Mouse (Mus musculus): Measurements from ENCODE around the gene Fam241a.

Gene Fam241a

DNA sequence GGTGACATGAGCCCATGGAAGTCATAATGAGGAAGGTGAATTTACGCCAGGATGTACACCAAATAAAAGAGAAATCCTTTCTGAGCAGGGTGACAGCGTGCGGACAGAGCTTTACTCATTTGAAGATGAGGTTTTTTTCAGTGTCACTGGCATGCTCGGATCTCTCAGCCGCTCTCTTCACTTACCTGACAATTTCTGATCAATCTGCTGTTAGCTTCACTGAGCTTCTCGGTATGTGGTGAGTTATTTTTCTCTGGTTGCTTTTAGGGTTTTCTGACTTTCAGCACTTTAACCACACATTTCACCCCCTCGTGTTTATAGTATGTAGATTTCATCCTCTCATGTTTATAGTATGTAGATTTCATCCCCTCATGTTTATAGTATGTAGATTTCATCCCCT is 21.1 kb downstream of the Fam241a start:
- no peak for DNase-seq (ENCODE audit: low spot score)

- DNase-seq (ENCODE audit: low spot score), result no peak
These were observed 21.8 kb downstream of the Fam241a start for GRCm38 (mm10) chr3:127874254-127874883.

DNA sequence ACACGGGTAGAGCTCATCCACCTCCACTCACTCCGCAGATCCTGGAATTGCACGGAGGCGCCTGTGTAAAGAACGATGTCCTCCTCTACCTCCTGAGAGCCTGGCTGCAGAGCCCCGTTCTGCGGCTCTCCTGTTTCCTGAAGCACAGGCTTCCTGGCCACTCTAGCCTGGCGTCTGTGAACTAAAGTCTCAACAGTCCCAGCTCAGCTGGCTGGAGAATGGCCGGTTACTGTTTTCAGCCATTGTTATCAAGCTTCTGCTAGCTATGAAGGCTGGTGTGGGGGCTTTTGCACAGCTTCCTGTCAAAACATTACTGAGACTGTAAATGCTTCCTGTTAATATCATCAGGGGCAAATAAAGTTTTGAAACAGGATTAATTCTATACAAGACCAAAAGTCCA is 24.5 kb downstream of the Fam241a start:
- no peak for DNase-seq (ENCODE audit: low spot score)

DNA sequence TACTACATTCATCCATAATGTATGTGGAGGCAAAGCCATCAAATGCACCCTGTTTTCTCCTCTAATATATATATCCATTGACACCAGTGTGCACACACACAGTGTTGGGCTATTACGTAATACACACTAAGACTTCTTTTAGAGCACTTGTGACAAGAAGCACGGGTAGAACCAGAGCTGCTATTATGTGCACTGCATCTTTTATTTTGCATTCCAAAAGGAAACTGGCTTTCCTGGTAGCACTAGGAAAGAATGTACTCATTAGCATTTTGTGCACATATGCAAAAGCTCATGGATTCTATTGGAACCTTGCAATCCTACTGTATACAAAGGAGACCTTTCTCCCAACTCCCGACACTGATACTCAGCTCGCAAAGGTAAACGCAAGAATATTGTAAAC is 27.2 kb downstream of the Fam241a start:
- DNase-seq (ENCODE audit: low spot score), result no peak

- no peak for DNase-seq (ENCODE audit: low spot score)
These were observed 27.9 kb downstream of the Fam241a start for GRCm38 (mm10) chr3:127868046-127868758.

DNA sequence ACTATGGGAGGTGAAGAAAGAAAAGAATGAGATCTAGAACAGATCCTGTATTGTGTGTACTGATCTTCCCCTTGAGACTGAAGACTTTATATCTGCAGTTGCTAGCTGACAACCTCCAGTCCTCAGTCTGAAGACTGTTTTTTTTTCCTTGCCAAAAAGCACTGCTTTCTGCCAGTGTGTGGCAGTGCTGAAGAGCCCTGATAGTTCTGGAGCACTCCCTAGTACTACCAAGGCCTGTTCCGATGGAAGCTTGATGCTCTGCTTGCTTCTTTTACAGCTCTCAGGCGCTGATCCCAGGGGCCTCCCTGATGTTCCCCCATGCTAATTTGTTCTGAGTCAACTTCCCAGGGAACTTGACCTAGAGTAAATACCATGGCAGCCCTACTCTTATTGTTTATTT is 31.9 kb downstream of the Fam241a start:
- DNase-seq (ENCODE audit: low spot score), result no peak

GRCm38 (mm10) chr3:127863571-127863970 is 32.6 kb downstream of the Fam241a start:
- DNase-seq (ENCODE audit: low spot score), result no peak

- no peak for DNase-seq (ENCODE audit: low spot score)
These were observed 33.6 kb downstream of the Fam241a start for GRCm38 (mm10) chr3:127862479-127862878.

DNA sequence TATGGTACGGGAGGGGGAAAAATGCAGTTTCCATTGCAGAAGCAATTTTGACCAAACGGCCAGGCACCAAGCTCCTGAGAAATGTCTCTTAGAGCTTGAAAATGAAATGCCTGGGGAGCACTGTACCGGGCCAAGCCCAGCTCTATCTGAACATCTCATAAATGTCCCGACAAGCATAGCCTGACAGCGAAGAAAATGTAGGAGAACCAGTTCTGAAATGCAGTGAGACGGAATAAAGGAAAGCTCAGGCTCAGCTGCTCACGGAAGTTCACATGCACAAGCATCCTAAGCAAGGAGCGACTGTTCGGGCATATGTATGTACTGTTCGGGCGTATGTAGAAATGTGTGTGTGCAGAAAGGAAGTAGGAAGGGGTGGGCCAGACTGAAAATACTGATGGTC is 34.8 kb downstream of the Fam241a start:
- no peak for DNase-seq (ENCODE audit: low spot score)

DNA sequence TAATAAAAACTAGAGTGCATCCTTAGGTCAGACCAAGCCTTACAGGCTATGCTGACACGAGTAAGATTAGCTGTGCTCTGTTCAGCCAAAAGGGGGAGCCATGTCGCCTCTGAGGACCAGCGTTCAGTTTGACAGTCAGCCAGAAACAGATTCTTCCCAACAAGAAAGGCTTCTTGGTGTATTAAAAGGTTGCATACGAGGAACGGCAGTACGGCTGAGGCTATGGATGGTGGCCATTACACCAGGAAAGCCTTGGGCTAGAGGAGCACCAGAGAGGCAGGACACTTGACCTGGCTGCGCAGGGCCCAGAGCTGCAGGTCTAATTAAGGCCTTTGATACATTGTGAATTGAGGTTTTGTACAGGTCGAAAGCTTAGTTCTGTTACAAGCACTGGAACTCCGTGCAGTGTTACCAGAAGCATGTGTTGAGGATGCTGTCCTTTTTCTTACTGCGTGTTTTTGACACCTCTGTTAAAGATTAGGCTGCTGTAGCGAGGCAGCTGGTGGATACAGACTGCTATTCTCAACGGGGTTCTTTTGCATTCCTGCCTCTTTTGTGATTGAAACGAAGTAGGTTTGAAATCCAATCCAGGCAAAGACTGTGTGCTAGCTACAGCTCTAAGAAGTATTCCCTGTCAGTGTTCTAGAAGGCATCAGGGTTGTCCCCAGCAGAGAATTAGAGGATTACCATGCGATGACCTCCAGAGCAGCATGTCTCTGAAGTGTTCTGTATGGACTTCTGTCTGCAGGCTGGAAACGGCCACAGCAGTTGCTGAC is 42.5 kb downstream of the Fam241a start:
- peak; percentile 72 for DNase-seq (ENCODE audit: low spot score)

DNA sequence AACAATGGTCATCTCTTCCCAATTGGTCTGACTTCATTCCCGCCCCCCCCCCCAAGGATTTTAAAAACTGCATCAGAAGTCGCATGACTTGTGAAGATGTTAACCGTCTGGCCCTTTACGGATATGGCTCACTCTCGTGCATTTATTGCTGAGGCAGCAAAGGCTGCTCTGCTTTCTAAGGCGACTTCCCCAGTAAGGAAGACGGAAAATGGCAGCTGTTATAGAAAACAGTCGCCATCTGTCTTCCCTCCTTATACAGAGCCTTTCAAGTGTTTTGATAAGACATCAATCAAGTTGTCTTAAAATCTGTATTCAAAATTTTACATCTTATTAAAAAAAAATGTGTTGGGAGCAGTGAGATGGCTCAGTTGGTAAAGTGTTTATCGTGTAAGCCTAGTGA is 43.4 kb downstream of the Fam241a start:
- no peak for DNase-seq (ENCODE audit: low spot score)

DNA sequence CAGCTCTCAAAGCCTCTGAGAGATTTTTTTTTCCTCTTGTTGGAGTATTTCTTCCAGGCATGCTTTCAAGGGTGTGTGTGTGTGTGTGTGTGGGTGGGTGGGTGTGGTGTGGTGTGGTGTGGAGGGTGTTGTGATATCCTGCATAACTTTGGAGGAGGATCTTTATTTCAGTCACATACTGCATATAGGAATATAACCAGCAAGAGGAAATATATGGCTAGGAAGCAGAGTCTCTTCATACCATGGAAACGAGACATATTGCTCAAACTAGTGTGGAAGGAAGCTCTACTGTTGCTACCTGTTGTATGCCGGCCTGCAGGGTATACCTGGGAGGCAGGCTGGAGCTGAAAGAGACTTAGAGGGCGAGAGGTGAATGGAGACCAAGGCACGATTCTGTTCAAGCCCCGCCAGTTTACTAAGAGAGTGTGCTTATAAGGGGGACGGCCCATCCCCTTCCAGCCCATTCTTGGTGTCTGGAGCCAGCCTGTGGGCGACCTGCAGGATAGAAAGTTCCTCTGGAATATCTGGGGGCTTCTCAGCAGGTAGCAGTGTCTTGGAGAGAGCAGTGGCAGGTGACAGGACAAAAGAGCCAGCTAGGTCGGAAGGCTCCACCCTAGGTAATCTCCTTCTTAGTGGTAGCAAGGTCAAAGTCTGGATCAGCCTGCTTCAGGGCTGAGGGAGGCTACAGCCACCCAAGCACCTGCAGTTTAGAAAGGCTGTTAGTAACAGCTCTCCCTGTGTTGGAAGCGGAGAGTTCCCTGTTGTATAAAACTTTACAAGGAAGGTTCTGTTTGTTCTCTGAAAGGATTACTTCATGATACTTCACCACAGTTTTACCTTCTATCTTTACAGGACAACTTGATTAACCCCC is 45.1 kb downstream of the Fam241a start:
- no peak for DNase-seq (ENCODE audit: low spot score)

GRCm38 (mm10) chr3:127849922-127850321 is 46.2 kb downstream of the Fam241a start:
- peak; percentile 64 for DNase-seq (ENCODE audit: low spot score)

- DNase-seq (ENCODE audit: low spot score), result no peak
These were observed 47.9 kb downstream of the Fam241a start for GRCm38 (mm10) chr3:127848088-127848808.

GRCm38 (mm10) chr3:127843941-127844327 is 52.2 kb downstream of the Fam241a start:
- DNase-seq (ENCODE audit: low spot score), result no peak

GRCm38 (mm10) chr3:127843324-127843940 is 52.7 kb downstream of the Fam241a start:
- peak; percentile 62 for DNase-seq (ENCODE audit: low spot score)

DNA sequence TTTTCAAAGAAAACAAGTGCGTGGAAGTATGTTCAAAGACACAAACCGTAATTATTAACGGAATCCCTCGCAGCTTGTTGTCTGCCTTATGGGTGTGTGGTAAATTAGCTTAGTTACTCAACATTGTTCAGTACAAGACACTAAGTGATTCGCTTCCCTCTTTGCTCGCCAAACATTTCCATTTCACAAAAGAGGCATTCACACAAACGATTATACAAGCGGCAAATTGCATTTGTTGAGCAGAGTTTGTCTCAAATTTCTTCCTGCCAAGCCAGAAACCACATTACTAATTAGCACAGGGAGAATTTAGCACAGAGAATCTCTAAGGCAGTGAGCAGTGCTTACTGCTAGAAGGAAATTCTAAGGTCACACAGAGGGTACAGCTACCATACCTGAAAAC is 54.2 kb downstream of the Fam241a start:
- no peak for DNase-seq (ENCODE audit: low spot score)

DNA sequence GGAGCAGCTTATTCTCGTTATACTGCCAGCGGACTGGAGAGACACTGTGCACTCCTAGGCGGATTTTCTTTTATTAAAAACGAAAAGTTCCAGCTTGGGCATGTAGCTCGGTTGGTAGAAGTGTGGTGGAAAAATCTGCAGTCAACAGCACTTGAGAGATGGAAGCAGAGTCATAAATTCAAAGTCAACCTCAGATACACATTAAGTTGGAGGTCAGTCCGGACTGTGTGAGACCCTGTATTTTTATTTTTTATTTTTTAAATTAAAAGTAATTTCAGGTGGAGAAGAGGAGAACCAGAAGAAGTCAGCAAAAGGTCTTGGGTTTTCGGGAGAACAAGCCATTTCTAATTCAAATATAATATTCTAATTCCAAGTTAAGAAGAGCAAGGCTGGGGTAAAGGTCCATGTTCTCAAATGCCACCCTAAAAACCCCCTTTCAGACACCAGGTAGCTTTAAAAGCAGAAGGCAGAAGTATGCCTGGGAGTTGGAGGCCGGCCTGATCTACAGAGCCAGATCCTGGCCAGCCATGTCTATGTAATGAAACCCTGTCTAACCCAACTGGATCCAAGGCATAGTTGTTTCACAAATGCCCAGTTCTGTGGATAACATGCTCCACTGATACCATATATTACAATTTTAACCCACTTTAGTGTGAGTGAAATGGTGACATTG is 58.0 kb downstream of the Fam241a start:
- DNase-seq (ENCODE audit: low spot score), result no peak

- peak; percentile 92 for DNase-seq (ENCODE audit: low spot score)
These were observed 58.8 kb downstream of the Fam241a start, which contains the start of gene Ap1ar for GRCm38 (mm10) chr3:127837154-127837865. TSS of gene Ap1ar (minus strand) at chr3:127837523.

DNA sequence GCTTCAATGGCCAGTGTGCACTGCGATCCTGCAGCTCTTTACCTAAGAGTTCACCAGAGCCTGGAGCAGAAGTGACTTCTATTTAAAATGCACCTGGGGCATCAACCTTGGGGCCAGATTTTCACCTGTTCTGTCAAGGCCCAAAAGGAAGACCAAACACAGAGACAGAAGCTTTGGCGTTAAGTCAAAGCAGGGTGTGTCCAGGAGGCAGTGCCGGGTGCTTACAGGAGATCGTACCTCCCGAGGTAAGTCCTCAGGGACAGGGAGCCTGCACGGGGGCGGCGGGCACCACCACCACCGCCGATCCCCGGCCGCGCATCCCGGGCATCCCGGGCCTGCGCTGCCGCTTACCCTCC is 59.3 kb downstream of the Fam241a start:
- DNase-seq (ENCODE audit: low spot score), result no peak

Data from c-Kit-positive CD71-positive TER-119-positive erythroid progenitor cells, embryonic 14.5 days (primary cell).